Mouse (Mus musculus) heart, postnatal 0 days (tissue): ENCODE results near the gene Pyroxd2. TPM values are rescaled to one million over a fixed set of nuclear protein-coding genes. Genes with fewer than 3 reads are reported as not detected.

ENCODE experiments used
- ATAC-seq: fragments of 200-750 bp; cut with Nextera tagmentation; 2 replicates; pipeline ENCODE4 v1.8.0; 2017; ENCODE audit warnings: low read depth, moderate number of reproducible peaks, moderate library complexity; ENCODE audit not compliant: insufficient read depth
- DNase-seq: peaks from one replicate; pipeline ENCODE4 v3.0.0-alpha.2; 2016; ENCODE audit warnings: low spot score
- H3K27ac ChIP-seq: fragments of 300-500 bp; sonication (generic); 2 replicates; pipeline ENCODE4 v1.5.1; 2014; ENCODE audit warnings: low read depth, mild to moderate bottlenecking
- H3K27me3 ChIP-seq: fragments of 300-500 bp; sonication (generic); 2 replicates; pipeline ENCODE4 v1.6.1; 2014; ENCODE audit warnings: low read length, mixed read lengths; ENCODE audit not compliant: control insufficient read depth, insufficient read depth
- H3K36me3 ChIP-seq: fragments of 300-500 bp; sonication (generic); replicated peaks from 2 replicates; pipeline ENCODE4 v1.6.1; 2014; ENCODE audit warnings: low read length, mixed read lengths; ENCODE audit not compliant: control insufficient read depth, insufficient read depth
- H3K4me1 ChIP-seq: fragments of 300-500 bp; sonication (generic); 2 replicates; pipeline ENCODE4 v1.6.1; 2014; ENCODE audit warnings: antibody characterized with exemption; ENCODE audit not compliant: control insufficient read depth, insufficient read depth
- H3K4me2 ChIP-seq: fragments of 300-500 bp; sonication (generic); 2 replicates; pipeline ENCODE4 v1.6.1; 2014; ENCODE audit warnings: low read depth, mild to moderate bottlenecking, low read length, moderate library complexity
- H3K4me3 ChIP-seq: fragments of 300-500 bp; sonication (generic); 2 replicates; pipeline ENCODE4 v1.5.1; 2014; ENCODE audit warnings: low read depth, low read length
- H3K9ac ChIP-seq: fragments of 300-500 bp; sonication (generic); replicated peaks from 2 replicates; pipeline ENCODE4 v1.6.1; 2014; ENCODE audit warnings: low read depth, low read length, mixed read lengths
- H3K9me3 ChIP-seq: fragments of 300-500 bp; sonication (generic); replicated peaks from 2 replicates; pipeline ENCODE4 v1.6.1; 2016; ENCODE audit warnings: low read length; ENCODE audit not compliant: control insufficient read depth
- CTCF ChIP-seq: IDR thresholded peaks from 2 replicates; pipeline ENCODE4 v1.5.1; 2016; ENCODE audit warnings: antibody characterized with exemption, control low read depth, low read depth
- EP300 ChIP-seq: IDR thresholded peaks from 2 replicates; pipeline ENCODE4 v1.6.1; 2016; ENCODE audit warnings: antibody characterized with exemption, low read depth
- WGBS: fragments of 180-500 bp; shearing (Covaris S2); extraction: QIAGEN DNeasy Blood & Tissue Kit; methylation state at CpG from one replicate; pipeline ENCODE4 v1.1.7; 2014; 5-methylcytosine and 5-hydroxymethylcytosine counted together
- polyA plus RNA-seq: library from polyadenylated mRNA; unstranded; fragments of >200 nt; fragmentation: Nextera tagmentation; extraction: Ambion mirVana; gene quantifications from 2 replicates; pipeline ENCODE4 v1.2.1, GENCODE M21; 2015
- total RNA-seq: library from RNA; depleted of rRNA; stranded (reverse); fragments of >200 nt; gene quantifications from 2 replicates; pipeline ENCODE4 v1.2.3, GENCODE M21; 2014; ENCODE audit warnings: low replicate concordance; rRNA removed

Pyroxd2 gene
- total RNA-seq, result 1.1 and 3.7 TPM in 2 replicates
- polyA plus RNA-seq, result 3.3 and 3.5 TPM in 2 replicates

DNA sequence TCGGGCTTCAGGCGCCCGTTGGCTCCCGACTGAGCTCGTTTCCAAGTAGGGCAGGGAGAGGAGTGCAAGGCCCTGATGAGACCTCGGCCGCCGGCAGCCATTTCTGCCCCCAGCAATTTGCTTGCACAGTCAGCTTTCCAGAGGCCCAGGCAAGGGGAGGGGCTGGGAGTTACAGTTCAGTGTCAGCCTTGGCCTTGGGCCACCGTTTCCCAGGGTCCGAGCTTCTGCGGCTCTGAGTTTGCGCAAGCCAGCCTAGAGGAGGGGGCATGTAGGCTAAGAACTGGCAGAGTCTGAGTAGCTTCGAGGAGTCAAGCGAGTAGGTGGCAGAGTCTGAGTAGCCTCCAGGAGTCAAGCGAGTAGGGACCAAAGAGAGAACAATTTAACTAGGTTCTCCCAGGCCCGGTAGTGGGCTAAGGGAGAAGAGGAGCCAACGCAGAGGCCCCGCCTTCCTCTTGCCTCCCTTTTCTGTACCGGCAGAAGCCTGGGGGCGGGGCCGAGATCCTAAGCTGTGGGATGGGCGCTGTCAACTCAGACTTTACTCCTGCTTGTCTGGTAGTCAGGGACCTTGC, at the start of gene Pyroxd2:
Gene Pyroxd2 (minus strand): TSS at position 413 of the 569 bp plus-strand sequence.
- TF ChIP-seq CTCF (no peak), EP300 (no peak)
- DNase-seq (peak; percentile 91), ATAC-seq (peak; percentile 85)
- Histone ChIP-seq H3K27ac (peak within 1 kb of the TSS; percentile 91), H3K4me1 (peaks cover 40% of the 10 kb centered on the region), H3K27me3 (0 out of 2 replicates have a peak, but pooled peaks cover 3% of the 10 kb centered on the region), H3K9me3 (no peaks in the 10 kb centered on the region), H3K4me2 (peak within 1 kb of the TSS; percentile 58), H3K9ac (peak within 1 kb of the TSS; percentile 71), H3K36me3 (no peaks in the 10 kb centered on the region), H3K4me3 (peak within 1 kb of the TSS; percentile 43)
- 3% methylated on average over 22 of the region's 22 CpGs for WGBS

DNA sequence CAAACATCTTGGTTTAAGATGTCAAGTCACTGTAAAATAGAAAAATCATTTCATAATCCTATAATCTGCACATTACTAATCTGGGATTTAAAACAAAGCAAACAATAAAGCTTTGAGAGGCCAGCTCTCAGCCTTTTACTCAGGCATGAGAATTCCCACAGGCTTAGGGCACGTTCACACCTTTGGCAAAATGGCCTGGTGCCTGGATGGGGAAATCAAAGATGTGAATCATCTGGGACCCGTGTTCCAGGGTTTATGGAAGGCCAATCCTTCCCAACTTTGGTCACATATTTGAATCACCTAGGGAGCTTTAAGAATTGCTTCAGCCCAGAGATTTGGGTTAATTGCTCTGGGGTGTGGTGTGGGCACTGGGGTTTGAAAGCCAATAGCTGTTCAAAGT, 45.3 kb upstream of the Pyroxd2 start:
- ATAC-seq (no peak), DNase-seq (no peak)
- Histone ChIP-seq H3K9me3 (no peaks in the 10 kb centered on the region), H3K4me2 (no peak overlapping the region), H3K27ac (no peak overlapping the region), H3K27me3 (0 out of 2 replicates have a peak, but pooled peaks cover 5% of the 10 kb centered on the region), H3K4me1 (no peaks in the 10 kb centered on the region), H3K4me3 (no peak overlapping the region), H3K9ac (no peak overlapping the region), H3K36me3 (no peaks in the 10 kb centered on the region)
- TF ChIP-seq CTCF (no peak), EP300 (no peak)
- WGBS, result 59% methylated on average over 2 of the region's 2 CpGs

DNA sequence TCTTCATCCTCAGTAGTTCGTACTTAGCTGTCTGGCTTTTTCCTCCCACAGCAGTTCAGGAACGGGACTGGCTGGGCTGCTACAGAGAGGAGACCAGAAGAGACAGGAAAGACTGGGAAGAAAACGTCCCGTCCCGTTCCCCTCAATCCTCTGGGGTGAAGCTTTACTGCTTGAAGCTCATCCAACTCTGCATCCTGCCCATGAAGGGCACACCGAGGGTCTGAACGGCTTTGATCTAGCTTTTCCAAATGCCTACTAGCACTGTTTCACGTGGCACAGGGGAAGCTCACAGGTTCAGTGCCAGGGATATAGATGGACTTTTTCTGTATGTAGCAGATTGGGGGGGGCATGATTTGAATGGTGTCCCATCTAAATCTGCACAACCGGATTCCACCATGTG, 43.2 kb upstream of the Pyroxd2 start:
- no peaks in the 10 kb centered on the region for H3K36me3 ChIP-seq
- no peak overlapping the region for H3K9ac ChIP-seq
- H3K9me3 ChIP-seq, result no peaks in the 10 kb centered on the region

DNA sequence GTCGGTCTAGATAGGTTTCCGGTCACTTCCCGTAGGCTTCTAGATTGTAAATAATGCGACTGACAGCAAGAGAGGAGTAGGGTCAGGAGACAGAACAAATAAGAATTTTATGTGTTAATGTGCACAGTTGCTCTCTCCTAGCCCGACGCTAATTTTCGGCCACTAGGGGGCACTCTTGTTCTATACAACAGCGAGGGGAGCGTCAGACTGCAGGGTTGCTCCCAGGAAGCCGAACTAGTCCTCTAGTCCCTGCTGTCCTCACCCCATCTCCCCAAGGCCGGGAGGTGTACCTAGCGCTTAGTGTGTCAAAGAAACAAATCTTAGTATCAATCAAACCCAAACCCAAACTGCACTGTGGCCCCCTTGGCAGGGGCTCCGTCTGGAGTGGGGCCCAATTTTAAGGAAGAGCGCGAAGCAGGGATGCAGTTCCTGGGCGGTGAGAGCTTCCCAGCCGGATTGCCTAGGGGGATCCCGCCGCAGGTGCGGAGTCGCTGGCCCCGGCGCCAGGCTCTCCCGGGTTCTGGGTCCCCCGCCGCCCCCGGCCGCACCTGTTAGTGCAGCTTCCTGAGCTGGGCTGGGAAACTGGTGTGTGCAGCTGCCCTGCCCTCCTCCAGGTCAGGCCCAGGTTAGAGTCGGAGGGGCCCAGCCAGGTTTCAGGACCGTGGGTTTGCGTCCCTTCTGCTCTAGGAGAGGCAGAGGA, 42.5 kb upstream of the Pyroxd2 start:
- TF ChIP-seq EP300, result no peak
- peak; percentile 95 for TF ChIP-seq CTCF
- WGBS, result 3% methylated on average over 30 of the region's 31 CpGs
- peak overlapping the region; percentile 27; the same call in 1 of the 2 replicates for H3K9ac ChIP-seq

More for the DNA sequence above, 43.2 kb upstream of the Pyroxd2 start:
- ATAC-seq (no peak), DNase-seq (no peak)
- Histone ChIP-seq H3K27ac (no peak overlapping the region), H3K27me3 (0 out of 2 replicates have a peak, but pooled peaks cover 5% of the 10 kb centered on the region), H3K4me3 (no peak overlapping the region), H3K4me2 (peak overlapping the region; percentile 76), H3K4me1 (no peaks in the 10 kb centered on the region)
- TF ChIP-seq EP300 (no peak), CTCF (no peak)
- WGBS, result 28% methylated on average over 9 of the region's 9 CpGs

DNA sequence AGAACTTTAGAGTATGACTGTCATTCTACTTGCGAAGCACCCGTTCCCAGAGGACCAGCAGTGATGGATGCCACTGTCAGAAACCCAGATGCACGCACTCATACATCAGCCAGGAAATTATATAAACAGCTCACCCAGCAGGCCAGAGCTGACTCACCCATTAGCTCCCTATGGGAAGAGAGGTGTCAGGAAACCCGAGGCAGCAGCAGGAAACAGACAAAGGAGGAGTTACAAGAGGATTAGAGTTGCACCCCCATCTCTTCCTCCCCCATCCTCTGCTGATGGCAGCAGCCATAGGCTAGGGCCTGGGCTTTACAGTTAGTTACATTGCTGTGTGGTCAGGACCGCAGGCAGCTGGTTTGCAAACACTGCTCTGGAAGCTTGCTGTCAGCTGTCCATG, 35.7 kb upstream of the Pyroxd2 start:
- H3K9ac ChIP-seq, result no peak overlapping the region

More for the DNA sequence above, 42.5 kb upstream of the Pyroxd2 start:
- H3K4me3 ChIP-seq, result peak overlapping the region; percentile 42
- no peaks in the 10 kb centered on the region for H3K9me3 ChIP-seq
- H3K36me3 ChIP-seq, result no peaks in the 10 kb centered on the region
- H3K27ac ChIP-seq, result no peak overlapping the region
- peak overlapping the region; percentile 76 for H3K4me2 ChIP-seq
- ATAC-seq (peak; percentile 82), DNase-seq (peak; percentile 76)
- 0 out of 2 replicates have a peak, but pooled peaks cover 5% of the 10 kb centered on the region for H3K27me3 ChIP-seq
- H3K4me1 ChIP-seq, result no peaks in the 10 kb centered on the region

More for the DNA sequence above, 35.7 kb upstream of the Pyroxd2 start:
- ATAC-seq (peak; percentile 41; the same call in 1 of the 2 replicates), DNase-seq (peak; percentile 29)
- Histone ChIP-seq H3K27ac (no peak overlapping the region), H3K4me2 (no peak overlapping the region), H3K4me3 (no peak overlapping the region), H3K36me3 (no peaks in the 10 kb centered on the region), H3K27me3 (no peaks in the 10 kb centered on the region), H3K9me3 (no peaks in the 10 kb centered on the region), H3K4me1 (no peaks in the 10 kb centered on the region)
- WGBS, result 29% methylated on average over 5 of the region's 5 CpGs
- TF ChIP-seq EP300 (no peak), CTCF (no peak)
